Mouse (Mus musculus): ENCODE results near the gene Jph3. TPM values are rescaled to one million over a fixed set of nuclear protein-coding genes. Genes with fewer than 3 reads are reported as not detected.

The Jph3 gene
- polyA plus RNA-seq, 1 experiment from 2014 or later, result 66.9 TPM

DNA sequence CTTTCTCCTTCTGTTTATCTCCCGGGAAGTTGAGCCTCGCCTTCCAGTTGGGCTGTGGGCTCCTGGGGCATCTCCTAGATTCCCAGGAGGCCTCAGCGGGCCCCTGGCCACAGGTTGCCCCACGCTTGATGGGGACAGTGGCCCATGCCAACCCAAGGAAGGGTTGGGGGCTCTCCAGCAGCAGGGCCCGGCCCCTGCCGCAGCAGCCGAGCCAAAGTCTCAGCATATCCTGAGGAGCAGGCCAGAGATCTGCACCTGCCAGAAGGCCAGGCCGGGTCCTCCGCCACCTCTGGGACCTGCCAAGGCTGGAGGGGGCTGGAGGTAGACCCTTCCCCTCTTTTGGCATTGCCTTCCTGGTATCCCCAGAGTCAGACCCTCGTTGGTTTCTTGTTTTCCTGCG is 1.6 kb downstream of the Jph3 start:
- under 1% methylated on average over 11 of the region's 11 CpGs for WGBS
- Histone ChIP-seq H3K27me3 (replicated peaks) (peaks cover 56% of the 10 kb centered on the region), H3K9me3 (no peaks in the 10 kb centered on the region), H3K4me2 (replicated peaks) (peak overlapping the region; percentile 71), H3K27ac (no peak overlapping the region), H3K9ac (peak overlapping the region; percentile 68), H3K4me1 (peaks cover 29% of the 10 kb centered on the region), H3K4me3 (peak overlapping the region; percentile 57), H3K36me3 (no peaks in the 10 kb centered on the region)
- ATAC-seq (ENCODE audit: low FRiP score, low read depth), result peak; percentile 41; the same call in 1 of the 2 replicates

DNA sequence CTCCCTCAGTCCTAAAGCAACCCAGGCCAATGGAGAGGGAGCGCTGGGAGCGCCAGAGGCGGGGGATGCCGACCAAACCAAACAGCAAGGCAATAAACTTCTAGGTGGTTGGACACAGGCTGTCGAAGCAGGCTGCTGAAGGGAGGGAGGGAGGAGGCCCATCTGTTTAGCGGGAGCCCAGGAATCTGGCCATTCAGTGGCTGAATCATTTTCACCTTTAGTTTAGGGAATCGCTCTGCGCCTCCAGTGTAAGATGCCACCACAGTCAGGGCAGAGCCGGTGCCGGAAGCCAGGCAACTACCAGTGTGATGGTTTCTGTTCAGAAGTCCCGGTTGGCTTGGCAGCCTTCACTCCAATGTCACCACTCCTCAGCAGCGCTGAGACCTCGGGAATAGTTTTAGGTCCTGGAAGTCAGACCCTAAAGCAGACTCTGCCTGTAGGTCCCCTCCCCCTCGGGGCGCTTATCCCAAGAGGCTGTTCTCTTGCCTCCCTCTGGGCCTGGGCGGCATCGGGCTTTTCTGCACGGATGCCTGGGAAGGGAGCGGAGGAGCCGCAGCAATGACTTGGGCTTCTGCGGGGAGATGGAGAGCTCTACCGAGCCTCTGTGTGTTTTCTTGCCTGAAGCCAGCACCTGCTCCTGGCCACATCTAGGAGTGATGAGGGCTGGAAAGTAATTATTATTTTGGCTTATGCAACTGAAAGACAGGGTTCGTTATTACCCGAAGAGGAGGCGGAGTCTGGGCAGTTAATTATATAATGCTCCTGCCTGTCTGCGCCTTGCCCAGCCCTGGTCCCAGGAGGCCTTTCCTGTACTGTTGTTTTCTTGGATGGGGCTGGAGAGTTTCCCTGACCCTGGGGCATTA is 2.3 kb downstream of the Jph3 start:
- Histone ChIP-seq H3K36me3 (no peaks in the 10 kb centered on the region), H3K4me1 (peaks cover 29% of the 10 kb centered on the region), H3K4me2 (replicated peaks) (peak overlapping the region; percentile 71), H3K27ac (no peak overlapping the region), H3K9me3 (no peaks in the 10 kb centered on the region), H3K9ac (peak overlapping the region; percentile 68), H3K4me3 (peak overlapping the region; percentile 57), H3K27me3 (replicated peaks) (peaks cover 56% of the 10 kb centered on the region)
- peak; percentile 44; the same call in 1 of the 2 replicates for ATAC-seq (ENCODE audit: low FRiP score, low read depth)
- 3% methylated on average over 26 of the region's 26 CpGs for WGBS

- Histone ChIP-seq H3K4me3 (peak overlapping the region; percentile 57), H3K4me1 (peaks cover 29% of the 10 kb centered on the region), H3K36me3 (no peaks in the 10 kb centered on the region), H3K9me3 (no peaks in the 10 kb centered on the region), H3K9ac (peak overlapping the region; percentile 68), H3K4me2 (replicated peaks) (peak overlapping the region; percentile 71), H3K27me3 (replicated peaks) (peaks cover 56% of the 10 kb centered on the region), H3K27ac (no peak overlapping the region)
- 51% methylated on average over 4 of the region's 4 CpGs for WGBS
- no peak for ATAC-seq (ENCODE audit: low FRiP score, low read depth)
Observed at GRCm38 (mm10) chr8:121732334-121732665, 2.9 kb downstream of the Jph3 start.

DNA sequence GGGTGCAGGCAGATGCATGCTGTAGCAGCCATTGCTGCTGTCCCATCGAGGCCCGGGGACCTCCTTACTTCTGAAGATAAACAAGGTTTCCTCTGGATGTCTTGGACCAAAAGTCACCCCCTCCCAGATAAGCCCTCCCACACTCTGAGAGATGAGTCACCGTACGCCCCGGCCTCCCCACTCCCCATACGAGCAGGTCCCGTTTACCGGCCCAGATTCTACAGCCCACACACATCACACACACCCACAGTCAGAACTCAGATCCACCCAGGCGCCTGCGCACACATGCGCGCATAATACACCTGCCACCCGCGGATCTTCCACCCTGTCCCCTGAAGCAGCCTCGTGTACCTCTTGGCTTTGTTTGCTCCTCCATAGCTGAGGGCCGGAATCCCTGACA is 4.8 kb downstream of the Jph3 start:
- no peak overlapping the region for H3K9ac ChIP-seq
- peaks cover 40% of the 10 kb centered on the region for H3K27me3 ChIP-seq (replicated peaks)
- no peak overlapping the region for H3K4me2 ChIP-seq (replicated peaks)
- H3K36me3 ChIP-seq, result no peaks in the 10 kb centered on the region
- no peak overlapping the region for H3K4me3 ChIP-seq
- no peaks in the 10 kb centered on the region for H3K9me3 ChIP-seq
- H3K4me1 ChIP-seq, result peaks cover 29% of the 10 kb centered on the region
- ATAC-seq (ENCODE audit: low FRiP score, low read depth), result no peak
- H3K27ac ChIP-seq, result no peak overlapping the region
- 92% methylated on average over 16 of the region's 16 CpGs for WGBS

DNA sequence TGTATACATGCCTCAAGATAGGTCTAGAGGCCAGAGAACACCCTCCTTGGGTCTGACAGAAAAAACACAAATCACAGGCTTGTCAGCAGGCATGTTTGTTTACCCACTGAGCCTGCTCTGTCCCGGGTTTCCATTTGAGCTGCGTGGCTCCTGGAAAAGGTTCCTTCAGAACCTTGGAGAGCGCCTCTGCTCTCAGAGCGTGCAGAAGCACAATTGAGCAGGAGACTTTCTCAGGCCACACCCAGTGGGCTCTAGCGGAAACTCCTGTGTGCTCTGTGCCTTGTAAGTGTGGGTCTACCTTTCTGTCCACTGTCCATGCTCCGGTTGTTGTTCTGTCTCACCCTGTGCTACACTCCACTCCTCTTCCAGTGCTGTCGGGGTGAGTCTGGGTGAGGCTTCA is 6.8 kb downstream of the Jph3 start:
- H3K27ac ChIP-seq, result no peak overlapping the region
- no peak overlapping the region for H3K4me3 ChIP-seq
- H3K4me2 ChIP-seq (replicated peaks), result no peak overlapping the region
- H3K4me1 ChIP-seq, result peaks cover 18% of the 10 kb centered on the region
- WGBS, result 17% methylated on average over 7 of the region's 7 CpGs
- peaks cover 26% of the 10 kb centered on the region for H3K27me3 ChIP-seq (replicated peaks)
- H3K36me3 ChIP-seq, result no peaks in the 10 kb centered on the region
- no peaks in the 10 kb centered on the region for H3K9me3 ChIP-seq
- ATAC-seq (ENCODE audit: low FRiP score, low read depth), result no peak
- no peak overlapping the region for H3K9ac ChIP-seq

- WGBS, result 89% methylated on average over 10 of the region's 10 CpGs
- ATAC-seq (ENCODE audit: low FRiP score, low read depth), result no peak
- no peaks in the 10 kb centered on the region for H3K27me3 ChIP-seq (replicated peaks)
- H3K4me1 ChIP-seq, result no peaks in the 10 kb centered on the region
- no peak overlapping the region for H3K4me2 ChIP-seq (replicated peaks)
- no peak overlapping the region for H3K9ac ChIP-seq
- no peak overlapping the region for H3K27ac ChIP-seq
- no peak overlapping the region for H3K4me3 ChIP-seq
- H3K9me3 ChIP-seq, result no peaks in the 10 kb centered on the region
- no peaks in the 10 kb centered on the region for H3K36me3 ChIP-seq
Observed at GRCm38 (mm10) chr8:121740721-121741120, 11.3 kb downstream of the Jph3 start.

- Histone ChIP-seq H3K4me1 (no peaks in the 10 kb centered on the region), H3K27ac (no peak overlapping the region), H3K4me2 (replicated peaks) (no peak overlapping the region), H3K27me3 (replicated peaks) (peaks cover 7% of the 10 kb centered on the region; the same call in 1 of the 2 replicates), H3K9ac (no peak overlapping the region), H3K4me3 (no peak overlapping the region), H3K36me3 (0 out of 2 replicates have a peak, but pooled peaks cover 7% of the 10 kb centered on the region), H3K9me3 (no peaks in the 10 kb centered on the region)
- WGBS, result 80% methylated on average over 9 of the region's 9 CpGs
- ATAC-seq (ENCODE audit: low FRiP score, low read depth), result no peak
Observed at GRCm38 (mm10) chr8:121749501-121749900, 20.1 kb downstream of the Jph3 start.

DNA sequence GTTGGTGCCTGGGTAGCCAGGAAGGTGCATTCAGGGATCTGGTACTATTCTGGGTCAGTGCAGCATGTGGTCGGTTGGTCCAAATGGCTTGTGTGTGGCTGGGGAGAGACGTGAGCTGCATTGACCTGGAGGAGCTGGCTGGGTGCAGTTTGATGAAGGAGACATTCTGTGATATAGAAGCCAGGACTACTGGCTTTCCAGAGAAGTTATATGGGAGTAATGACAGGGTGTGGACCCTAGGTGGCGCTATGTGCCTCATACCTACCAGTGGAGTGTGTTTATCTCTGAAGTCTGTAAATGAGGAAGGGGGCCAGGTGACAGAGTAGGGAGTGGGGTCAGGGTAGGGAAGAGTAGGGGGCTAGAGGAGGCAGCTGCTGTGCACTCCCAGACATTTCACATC is 21.1 kb downstream of the Jph3 start:
- Histone ChIP-seq H3K4me3 (no peak overlapping the region), H3K9me3 (no peaks in the 10 kb centered on the region), H3K36me3 (0 out of 2 replicates have a peak, but pooled peaks cover 7% of the 10 kb centered on the region), H3K4me1 (no peaks in the 10 kb centered on the region), H3K27ac (no peak overlapping the region), H3K27me3 (replicated peaks) (peaks cover 7% of the 10 kb centered on the region; the same call in 1 of the 2 replicates), H3K9ac (no peak overlapping the region), H3K4me2 (replicated peaks) (no peak overlapping the region)
- 46% methylated on average over 3 of the region's 3 CpGs for WGBS
- ATAC-seq (ENCODE audit: low FRiP score, low read depth), result no peak

DNA sequence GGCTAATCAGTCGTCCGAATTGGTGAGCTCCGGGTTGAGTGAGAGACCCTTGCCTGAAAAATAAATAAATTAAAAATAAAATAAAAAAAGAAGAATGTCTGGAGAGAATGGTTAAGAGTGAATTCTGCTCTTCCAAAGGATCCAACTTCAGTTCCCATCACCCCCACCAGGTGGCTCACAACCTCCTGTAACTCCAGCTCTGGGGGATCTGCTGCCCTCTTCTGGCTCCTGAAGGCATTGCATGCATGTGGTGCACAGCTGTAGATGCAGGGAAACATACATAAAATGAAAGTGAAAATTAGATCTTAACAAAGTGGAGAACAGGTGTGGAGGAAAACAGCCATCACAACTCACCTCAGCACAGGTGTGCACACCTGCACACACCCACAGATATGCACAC is 22.0 kb downstream of the Jph3 start:
- no peaks in the 10 kb centered on the region for H3K9me3 ChIP-seq
- ATAC-seq (ENCODE audit: low FRiP score, low read depth), result no peak
- no peak overlapping the region for H3K9ac ChIP-seq
- peaks cover 7% of the 10 kb centered on the region; the same call in 1 of the 2 replicates for H3K27me3 ChIP-seq (replicated peaks)
- no peak overlapping the region for H3K27ac ChIP-seq
- H3K4me3 ChIP-seq, result no peak overlapping the region
- H3K4me1 ChIP-seq, result no peaks in the 10 kb centered on the region
- H3K4me2 ChIP-seq (replicated peaks), result no peak overlapping the region
- H3K36me3 ChIP-seq, result 0 out of 2 replicates have a peak, but pooled peaks cover 7% of the 10 kb centered on the region
- WGBS, result 31% methylated on average over 3 of the region's 3 CpGs

DNA sequence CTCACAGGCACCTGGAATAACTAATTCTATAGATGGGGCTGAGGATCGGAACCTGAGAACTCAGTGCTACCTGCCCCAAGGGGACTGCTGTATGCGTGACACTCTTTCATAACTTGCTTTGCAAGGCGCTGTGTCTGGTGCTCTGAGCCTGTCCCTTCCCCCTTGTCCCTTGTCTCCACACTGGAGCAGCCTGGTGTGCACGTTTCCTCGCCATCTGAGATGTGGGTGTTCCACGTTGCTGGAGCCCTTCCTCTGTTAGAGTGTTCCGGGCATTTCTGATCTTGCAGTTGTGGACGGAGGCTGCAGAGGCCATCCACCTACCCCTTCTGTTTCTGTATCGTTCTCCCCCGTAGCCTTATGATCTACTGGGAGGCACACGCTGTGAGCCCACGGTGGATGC is 29.0 kb downstream of the Jph3 start:
- Histone ChIP-seq H3K27ac (no peak overlapping the region), H3K36me3 (0 out of 2 replicates have a peak, but pooled peaks cover 1% of the 10 kb centered on the region), H3K9ac (no peak overlapping the region), H3K4me1 (peaks cover 10% of the 10 kb centered on the region), H3K4me3 (no peak overlapping the region), H3K27me3 (replicated peaks) (no peaks in the 10 kb centered on the region), H3K4me2 (replicated peaks) (no peak overlapping the region), H3K9me3 (no peaks in the 10 kb centered on the region)
- WGBS, result 81% methylated on average over 12 of the region's 12 CpGs
- ATAC-seq (ENCODE audit: low FRiP score, low read depth), result no peak

- no peak overlapping the region for H3K27ac ChIP-seq
- H3K4me1 ChIP-seq, result peaks cover 13% of the 10 kb centered on the region
- no peaks in the 10 kb centered on the region for H3K36me3 ChIP-seq
- no peaks in the 10 kb centered on the region for H3K27me3 ChIP-seq (replicated peaks)
- H3K4me3 ChIP-seq, result no peak overlapping the region
- no peak for ATAC-seq (ENCODE audit: low FRiP score, low read depth)
- H3K9me3 ChIP-seq, result no peaks in the 10 kb centered on the region
- no peak overlapping the region for H3K4me2 ChIP-seq (replicated peaks)
- no peak overlapping the region for H3K9ac ChIP-seq
- 80% methylated on average over 7 of the region's 7 CpGs for WGBS
Observed at GRCm38 (mm10) chr8:121760484-121760883, 31.1 kb downstream of the Jph3 start.

GRCm38 (mm10) chr8:121761480-121761879 is 32.1 kb downstream of the Jph3 start:
- Histone ChIP-seq H3K4me1 (peaks cover 13% of the 10 kb centered on the region), H3K4me2 (replicated peaks) (no peak overlapping the region), H3K9ac (no peak overlapping the region), H3K36me3 (no peaks in the 10 kb centered on the region), H3K27me3 (replicated peaks) (no peaks in the 10 kb centered on the region), H3K9me3 (no peaks in the 10 kb centered on the region), H3K4me3 (no peak overlapping the region), H3K27ac (no peak overlapping the region)
- 33% methylated on average over 10 of the region's 10 CpGs for WGBS
- no peak for ATAC-seq (ENCODE audit: low FRiP score, low read depth)

All from neural tube, embryonic 12.5 days (tissue).